Mouse (Mus musculus) central nervous system, embryonic 11.5 days (tissue): Measurements from ENCODE around the gene Snapin. TPM values are rescaled to one million over a fixed set of nuclear protein-coding genes. Genes with fewer than 3 reads are reported as not detected.

ENCODE experiments used
- polyA plus RNA-seq: library from polyadenylated mRNA; depleted of rRNA; stranded (reverse); fragments of >200 nt; gene quantifications from 2 replicates; pipeline ENCODE4 v1.2.3, GENCODE M21; 2012; rRNA removed

Gene Snapin
- polyA plus RNA-seq = 23.3 and 41.3 TPM in 2 replicates

GRCm38 (mm10) chr3:90490696-90491256 lies at the start of gene Snapin:
Snapin (minus strand) TSS chr3:90491033.

GRCm38 (mm10) chr3:90537141-90537904 lies 46.5 kb upstream of the Snapin start, which contains the start of gene S100a16:
S100a16 (plus strand) TSS chr3:90537254.

GRCm38 (mm10) chr3:90526580-90526979 lies 35.7 kb upstream of the Snapin start, which contains the start of gene S100a14:
S100a14 (plus strand) TSS chr3:90526856.

GRCm38 (mm10) chr3:90513796-90514590 lies 23.2 kb upstream of the Snapin start, which contains the start of the genes S100a1 and S100a13:
S100a1 (minus strand) TSS chr3:90514392.
S100a13 (plus strand) TSS chr3:90514435.

GRCm38 (mm10) chr3:90508950-90509746 lies 18.3 kb upstream of the Snapin start, which contains the start of gene Chtop:
Chtop (minus strand) TSS chr3:90509498.

GRCm38 (mm10) chr3:90475831-90476611 lies 14.8 kb downstream of the Snapin start, which contains the start of gene Ilf2:
Ilf2 (plus strand) TSS chr3:90476126.

GRCm38 (mm10) chr3:90465686-90466310 lies 25.0 kb downstream of the Snapin start, which contains the start of gene Npr1:
Npr1 (minus strand) TSS chr3:90465866.

Other genes with a start within 250 kb of the Snapin start
- gene Creb3l4, start 247.5 kb downstream of the Snapin start, polyA plus RNA-seq = 2.4 and 3.6 TPM in 2 replicates
- gene Slc39a1, start 242.9 kb downstream of the Snapin start, polyA plus RNA-seq = 27.3 and 38.8 TPM in 2 replicates
- 37.2 and 54.6 TPM in 2 replicates for gene Crtc2, start 236.9 kb downstream of the Snapin start, polyA plus RNA-seq
- 17.1 and 20.7 TPM in 2 replicates for gene Dennd4b, start 225.8 kb downstream of the Snapin start, polyA plus RNA-seq
- 22.4 and 37.6 TPM in 2 replicates for gene Gatad2b, start 197.9 kb downstream of the Snapin start, polyA plus RNA-seq
- 29.9 and 31.1 TPM in 2 replicates for gene Slc27a3, start 101.1 kb downstream of the Snapin start, polyA plus RNA-seq
- gene Ints3, start 57.4 kb downstream of the Snapin start, polyA plus RNA-seq = 48.4 and 57.9 TPM in 2 replicates
- gene Npr1, start 25.2 kb downstream of the Snapin start, polyA plus RNA-seq = 6.0 and 11.9 TPM in 2 replicates
- gene Ilf2, start 14.9 kb downstream of the Snapin start, polyA plus RNA-seq = 245 and 276 TPM in 2 replicates
- 208 and 235 TPM in 2 replicates for gene Chtop, start 18.5 kb upstream of the Snapin start, polyA plus RNA-seq
- gene S100a1, start 23.4 kb upstream of the Snapin start, polyA plus RNA-seq = 11.4 and 11.6 TPM in 2 replicates
- gene S100a13, start 23.4 kb upstream of the Snapin start, polyA plus RNA-seq = 12.0 and 14.2 TPM in 2 replicates
- gene S100a14, start 35.8 kb upstream of the Snapin start, polyA plus RNA-seq = 0.05 TPM in 1 of 2 replicates, not detected in the other
- 21.0 and 26.2 TPM in 2 replicates for gene S100a16, start 46.2 kb upstream of the Snapin start, polyA plus RNA-seq
- 0.04 TPM in 1 of 2 replicates, not detected in the other for gene S100a3, start 69.5 kb upstream of the Snapin start, polyA plus RNA-seq
- not detected in 2 replicates for gene S100a2, start 99.2 kb upstream of the Snapin start, polyA plus RNA-seq
- not detected in 2 replicates for gene Gm42674, start 110.9 kb upstream of the Snapin start, polyA plus RNA-seq
- 2.1 and 2.6 TPM in 2 replicates for gene S100a4, start 112.7 kb upstream of the Snapin start, polyA plus RNA-seq
- gene S100a5, start 117.5 kb upstream of the Snapin start, polyA plus RNA-seq = not detected in 2 replicates
- 14.9 and 15.9 TPM in 2 replicates for gene S100a6, start 121.8 kb upstream of the Snapin start, polyA plus RNA-seq
- 0.04 and 0.06 TPM in 2 replicates for gene S100a7a, start 163.0 kb upstream of the Snapin start, polyA plus RNA-seq
- gene S100a8, start 177.9 kb upstream of the Snapin start, polyA plus RNA-seq = 4.8 and 13.3 TPM in 2 replicates
- 18.1 and 27.3 TPM in 2 replicates for gene S100a9, start 204.7 kb upstream of the Snapin start, polyA plus RNA-seq
- not detected in 2 replicates for gene Pglyrp4, start 235.9 kb upstream of the Snapin start, polyA plus RNA-seq